In the genomic region with DNA sequence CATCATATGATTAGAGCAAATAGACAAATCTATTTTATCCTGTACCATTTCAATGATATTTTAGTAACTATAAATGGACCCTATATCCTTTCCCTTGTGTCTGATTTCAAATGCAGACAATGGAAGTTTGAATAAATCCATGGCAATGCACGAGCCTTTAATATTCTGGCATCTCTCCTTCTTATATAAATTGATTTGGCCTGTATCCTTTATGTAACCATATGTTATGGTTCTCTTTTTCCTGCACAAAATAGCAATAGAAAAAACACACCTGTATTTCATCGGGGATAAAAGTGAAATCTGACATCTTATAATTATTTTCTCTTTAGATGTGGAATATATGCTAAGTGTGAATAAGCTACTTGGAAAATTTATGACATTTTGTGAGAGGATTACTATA, we compare ENCODE assay signal across 15 mouse cellular contexts.
"Had no signal": no experiment of that assay in that cellular context is flagged by ENCODE, and none has a peak within 500 bp of the region (broad histone marks: within the 10 kb centered on the region; RNA-seq: fewer than 3 reads in every experiment).

No protein-coding gene starts in this region.

- ATAC-seq: forebrain, embryonic 16.5 days had no signal

- DNase-seq: cerebellum, adult 8-10 months; cerebellum, postnatal 14 days; cerebellum, postnatal 25 days; cerebellum, postnatal 36 days; embryo, embryonic 11 days; forebrain, postnatal 0 days; gastrocnemius, adult 2 months; gastrocnemius, postnatal 10 days; gastrocnemius, postnatal 14 days; gastrocnemius, postnatal 25 days; gastrocnemius, postnatal 36 days; heart, adult 11 months; heart, adult 18-20 months; heart, adult 2 months had no signal
